Mouse (Mus musculus): ENCODE measurements around the gene Stip1. TPM values are rescaled to one million over a fixed set of nuclear protein-coding genes. Genes with fewer than 3 reads are reported as not detected.
A peak's percentile ranks its signal among the peaks of the same experiment; 100 is the strongest.

Gene Stip1
- polyA plus RNA-seq, 1 experiment from 2014 or later = 211 TPM

DNA sequence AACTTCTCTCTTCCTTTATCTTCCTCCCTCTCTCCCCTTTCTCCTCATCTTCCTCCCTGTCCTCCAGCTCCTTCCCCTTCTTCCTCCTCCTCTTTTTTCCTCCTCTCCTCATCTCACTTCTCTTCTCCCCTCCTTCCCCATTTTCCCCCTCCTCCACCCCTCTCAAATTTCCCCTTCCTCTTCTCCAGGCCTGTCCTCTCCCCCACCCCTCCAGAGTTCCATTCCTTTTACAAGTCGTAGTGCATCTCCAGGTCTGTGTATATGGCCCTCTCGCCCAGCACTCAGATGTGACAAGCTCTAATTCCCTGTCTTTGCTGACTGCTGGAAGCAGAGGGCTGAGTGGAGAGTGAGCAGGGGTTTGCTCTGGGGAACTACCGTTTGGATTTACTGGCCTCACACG, 31.0 kb upstream of the Stip1 start:
- WGBS = 36% methylated on average over 4 of the region's 4 CpGs
- Histone ChIP-seq H3K4me1 (replicated peaks) (peaks cover 35% of the 10 kb centered on the region), H3K4me2 (replicated peaks) (peak overlapping the region; percentile 51), H3K36me3 (no peaks in the 10 kb centered on the region), H3K9me3 (no peaks in the 10 kb centered on the region), H3K9ac (no peak overlapping the region), H3K4me3 (replicated peaks) (no peak overlapping the region), H3K27me3 (replicated peaks) (peaks cover 24% of the 10 kb centered on the region), H3K27ac (no peak overlapping the region)
- no peak for ATAC-seq

- Histone ChIP-seq H3K36me3 (no peaks in the 10 kb centered on the region), H3K27ac (no peak overlapping the region), H3K4me3 (replicated peaks) (no peak overlapping the region), H3K9ac (peak overlapping the region; percentile 28; the same call in 1 of the 2 replicates), H3K4me2 (replicated peaks) (peak overlapping the region; percentile 51), H3K27me3 (replicated peaks) (peaks cover 24% of the 10 kb centered on the region), H3K4me1 (replicated peaks) (peaks cover 35% of the 10 kb centered on the region), H3K9me3 (no peaks in the 10 kb centered on the region)
- 18% methylated on average over 35 of the region's 35 CpGs for WGBS
- ATAC-seq = no peak
Observed at GRCm38 (mm10) chr19:7069781-7070763, 30.3 kb upstream of the Stip1 start.

DNA sequence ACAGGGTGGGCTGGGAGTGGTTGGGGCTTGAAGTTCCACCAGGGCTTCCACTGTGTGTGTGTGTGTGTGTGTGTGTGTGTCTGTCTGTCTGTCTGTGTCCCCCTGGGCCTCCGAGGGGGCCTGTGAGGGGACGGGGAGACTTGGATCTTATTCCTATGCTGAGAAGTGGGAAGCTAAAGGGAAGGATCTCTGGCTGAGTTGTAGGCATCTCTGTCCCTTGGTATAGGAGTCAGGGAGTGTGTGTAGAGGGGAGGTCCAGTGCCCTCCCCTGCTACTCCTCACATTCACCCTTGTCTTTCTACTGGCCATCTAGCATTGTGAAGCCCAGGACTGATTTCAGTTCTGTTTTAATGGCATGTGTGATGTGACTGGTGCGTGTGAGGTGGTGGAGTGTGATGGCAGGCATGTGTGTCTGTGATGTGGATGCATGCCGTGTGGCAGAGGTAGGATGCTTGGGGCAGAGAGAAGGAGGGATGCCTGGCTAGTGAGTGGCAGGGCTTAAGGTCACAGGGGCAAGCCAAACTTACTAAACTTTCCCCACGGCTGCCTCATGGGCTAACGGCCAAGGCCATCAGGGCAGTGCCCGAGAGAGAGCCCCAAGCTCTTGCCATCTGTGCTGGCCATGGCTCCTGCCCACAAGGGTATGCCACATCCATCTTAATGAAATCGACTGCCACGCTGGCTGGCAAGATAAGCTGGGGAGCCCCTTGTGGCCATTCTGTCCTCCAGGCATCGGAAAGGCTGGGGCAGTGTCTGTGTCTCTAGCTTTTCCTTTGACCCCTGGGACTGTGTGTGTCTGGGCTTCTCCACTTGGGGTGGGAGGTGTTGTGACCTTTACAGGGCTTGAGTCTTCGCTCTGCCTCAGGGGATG, 29.1 kb upstream of the Stip1 start:
- H3K36me3 ChIP-seq = no peaks in the 10 kb centered on the region
- H3K27me3 ChIP-seq (replicated peaks) = peaks cover 24% of the 10 kb centered on the region
- no peak overlapping the region for H3K9ac ChIP-seq
- no peak overlapping the region for H3K27ac ChIP-seq
- H3K4me1 ChIP-seq (replicated peaks) = peaks cover 38% of the 10 kb centered on the region
- no peak for ATAC-seq
- H3K4me2 ChIP-seq (replicated peaks) = no peak overlapping the region
- H3K9me3 ChIP-seq = no peaks in the 10 kb centered on the region
- H3K4me3 ChIP-seq (replicated peaks) = no peak overlapping the region
- 63% methylated on average over 11 of the region's 11 CpGs for WGBS

- H3K36me3 ChIP-seq = no peaks in the 10 kb centered on the region
- no peak overlapping the region for H3K4me3 ChIP-seq (replicated peaks)
- peaks cover 38% of the 10 kb centered on the region for H3K4me1 ChIP-seq (replicated peaks)
- 5% methylated on average over 14 of the region's 14 CpGs for WGBS
- H3K27me3 ChIP-seq (replicated peaks) = peaks cover 24% of the 10 kb centered on the region
- no peak overlapping the region for H3K4me2 ChIP-seq (replicated peaks)
- ATAC-seq = 0 out of 2 replicates have a peak, but pooled peaks have one; percentile 19
- H3K27ac ChIP-seq = no peak overlapping the region
- H3K9me3 ChIP-seq = no peaks in the 10 kb centered on the region
- H3K9ac ChIP-seq = no peak overlapping the region
Observed at GRCm38 (mm10) chr19:7068136-7068535, 28.4 kb upstream of the Stip1 start.

- Histone ChIP-seq H3K9me3 (no peaks in the 10 kb centered on the region), H3K27ac (no peak overlapping the region), H3K4me3 (replicated peaks) (no peak overlapping the region), H3K36me3 (no peaks in the 10 kb centered on the region), H3K4me1 (replicated peaks) (peaks cover 38% of the 10 kb centered on the region), H3K4me2 (replicated peaks) (no peak overlapping the region), H3K9ac (no peak overlapping the region), H3K27me3 (replicated peaks) (peaks cover 24% of the 10 kb centered on the region)
- 49% methylated on average over 20 of the region's 20 CpGs for WGBS
- no peak for ATAC-seq
Observed at GRCm38 (mm10) chr19:7067344-7068050, 27.7 kb upstream of the Stip1 start.

DNA sequence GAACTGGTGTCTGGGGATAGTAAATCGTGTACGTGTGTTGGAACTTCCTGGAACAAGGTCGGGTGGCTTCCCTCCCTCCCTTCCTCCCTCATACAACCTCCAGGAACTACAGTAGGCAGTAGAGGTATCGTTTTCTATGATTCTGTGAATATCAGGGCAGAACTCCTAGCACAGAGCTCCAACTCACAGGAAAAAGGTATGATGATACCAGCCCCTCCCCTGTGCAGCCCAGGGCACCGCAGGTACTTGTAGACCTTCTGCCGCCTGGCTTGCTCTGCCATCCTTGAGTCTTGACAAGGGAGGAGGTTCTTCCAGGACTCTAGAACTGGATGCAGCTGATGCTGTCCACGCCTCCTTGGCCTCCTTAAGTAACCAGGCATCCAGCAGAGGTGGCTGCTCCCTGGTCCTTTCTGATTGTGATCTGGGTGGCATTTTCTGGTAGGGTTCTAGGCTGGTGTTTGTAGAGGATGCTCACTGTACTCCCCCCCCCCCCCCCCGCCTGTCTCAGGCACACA, 27.1 kb upstream of the Stip1 start:
- 0 out of 2 replicates have a peak, but pooled peaks have one; percentile 2 for ATAC-seq
- Histone ChIP-seq H3K27me3 (replicated peaks) (peaks cover 21% of the 10 kb centered on the region), H3K4me2 (replicated peaks) (peak overlapping the region; percentile 36), H3K4me3 (replicated peaks) (no peak overlapping the region), H3K9ac (no peak overlapping the region), H3K9me3 (no peaks in the 10 kb centered on the region), H3K27ac (peak overlapping the region; percentile 68), H3K36me3 (no peaks in the 10 kb centered on the region), H3K4me1 (replicated peaks) (peaks cover 38% of the 10 kb centered on the region)
- WGBS = 29% methylated on average over 8 of the region's 8 CpGs

GRCm38 (mm10) chr19:7066034-7066827, 26.5 kb upstream of the Stip1 start:
- Histone ChIP-seq H3K27me3 (replicated peaks) (peaks cover 20% of the 10 kb centered on the region), H3K9ac (no peak overlapping the region), H3K36me3 (no peaks in the 10 kb centered on the region), H3K27ac (peak overlapping the region; percentile 68), H3K4me2 (replicated peaks) (peak overlapping the region; percentile 36), H3K4me1 (replicated peaks) (peaks cover 38% of the 10 kb centered on the region), H3K4me3 (replicated peaks) (no peak overlapping the region), H3K9me3 (no peaks in the 10 kb centered on the region)
- 32% methylated on average over 15 of the region's 15 CpGs for WGBS
- peak; percentile 56 for ATAC-seq

- peaks cover 18% of the 10 kb centered on the region for H3K27me3 ChIP-seq (replicated peaks)
- peak; percentile 68 for ATAC-seq
- H3K9ac ChIP-seq = no peak overlapping the region
- H3K4me2 ChIP-seq (replicated peaks) = no peak overlapping the region
- H3K27ac ChIP-seq = no peak overlapping the region
- no peaks in the 10 kb centered on the region for H3K9me3 ChIP-seq
- H3K4me1 ChIP-seq (replicated peaks) = peaks cover 27% of the 10 kb centered on the region
- WGBS = 6% methylated on average over 3 of the region's 3 CpGs
- H3K4me3 ChIP-seq (replicated peaks) = no peak overlapping the region
- H3K36me3 ChIP-seq = no peaks in the 10 kb centered on the region
Observed at GRCm38 (mm10) chr19:7064571-7064970, 24.8 kb upstream of the Stip1 start.

DNA sequence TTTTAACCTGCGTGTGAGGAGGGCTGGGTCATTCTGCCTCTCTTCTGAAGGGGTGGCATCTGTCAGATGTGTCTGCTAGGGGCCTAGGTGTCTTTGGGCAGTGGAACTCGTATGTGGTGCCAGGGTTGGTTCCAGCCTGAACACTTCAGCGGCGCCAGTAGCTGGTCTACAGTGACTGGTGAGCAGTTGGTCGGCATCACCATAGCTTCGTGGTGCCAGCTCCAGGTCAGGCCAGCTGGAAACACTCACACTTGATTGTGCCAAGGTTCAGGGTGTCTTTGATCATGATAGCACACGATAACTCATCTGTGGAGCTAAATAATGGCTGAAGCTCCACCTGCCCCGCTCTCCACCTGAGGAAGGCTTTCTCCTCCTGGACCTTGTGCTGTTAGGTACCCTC, 23.1 kb upstream of the Stip1 start:
- 88% methylated on average over 8 of the region's 8 CpGs for WGBS
- no peak for ATAC-seq
- H3K4me2 ChIP-seq (replicated peaks) = no peak overlapping the region
- no peak overlapping the region for H3K27ac ChIP-seq
- H3K9me3 ChIP-seq = no peaks in the 10 kb centered on the region
- peaks cover 28% of the 10 kb centered on the region for H3K4me1 ChIP-seq (replicated peaks)
- no peak overlapping the region for H3K9ac ChIP-seq
- no peaks in the 10 kb centered on the region for H3K36me3 ChIP-seq
- no peak overlapping the region for H3K4me3 ChIP-seq (replicated peaks)
- H3K27me3 ChIP-seq (replicated peaks) = peaks cover 6% of the 10 kb centered on the region

DNA sequence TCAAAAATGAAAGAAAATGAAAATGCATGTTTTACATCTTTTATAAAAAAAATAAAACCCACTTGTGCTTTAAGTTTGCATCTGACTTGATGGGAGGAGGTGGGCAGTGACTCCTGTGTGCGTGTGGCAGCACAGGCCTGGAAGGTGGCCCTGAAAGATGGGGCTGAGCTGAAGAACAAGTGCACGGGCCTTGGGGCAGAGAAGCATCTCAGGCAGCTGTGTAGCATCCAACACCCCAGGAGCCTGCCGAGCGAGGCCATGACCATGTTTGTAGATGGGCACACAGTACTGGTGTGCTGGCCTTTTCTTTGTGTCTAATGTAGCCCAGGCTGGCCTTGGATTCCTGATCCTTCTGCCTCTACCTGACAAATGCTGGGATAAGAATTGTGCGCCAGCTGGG, 22.3 kb upstream of the Stip1 start:
- no peaks in the 10 kb centered on the region for H3K36me3 ChIP-seq
- ATAC-seq = no peak
- no peak overlapping the region for H3K9ac ChIP-seq
- no peak overlapping the region for H3K27ac ChIP-seq
- H3K4me1 ChIP-seq (replicated peaks) = peaks cover 28% of the 10 kb centered on the region
- H3K27me3 ChIP-seq (replicated peaks) = no peaks in the 10 kb centered on the region
- no peak overlapping the region for H3K4me3 ChIP-seq (replicated peaks)
- no peaks in the 10 kb centered on the region for H3K9me3 ChIP-seq
- WGBS = 84% methylated on average over 5 of the region's 5 CpGs
- H3K4me2 ChIP-seq (replicated peaks) = no peak overlapping the region

DNA sequence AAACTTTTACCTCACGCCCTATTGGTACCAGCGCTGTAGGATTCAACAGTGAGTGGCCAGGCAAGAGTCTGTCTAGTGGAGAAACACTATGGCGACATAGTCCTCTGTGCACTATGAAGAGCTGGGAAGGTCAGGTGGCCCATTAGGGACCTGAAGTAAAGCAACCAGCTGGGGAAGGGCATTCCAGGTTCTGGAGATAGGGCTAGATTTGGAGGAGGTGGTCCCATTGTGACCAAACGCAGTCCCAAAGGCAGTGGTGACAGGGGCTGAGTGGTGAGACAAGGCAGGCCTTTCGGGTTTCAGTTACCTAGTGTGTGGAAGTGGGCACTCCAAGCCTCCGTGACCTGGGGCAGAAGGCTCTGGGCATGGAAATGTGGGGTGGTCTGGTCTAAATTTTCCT, 18.8 kb upstream of the Stip1 start:
- H3K27ac ChIP-seq = no peak overlapping the region
- WGBS = 67% methylated on average over 6 of the region's 6 CpGs

More for the DNA sequence above, 18.8 kb upstream of the Stip1 start:
- Histone ChIP-seq H3K9ac (no peak overlapping the region), H3K36me3 (no peaks in the 10 kb centered on the region), H3K4me1 (replicated peaks) (peaks cover 23% of the 10 kb centered on the region), H3K4me2 (replicated peaks) (peak overlapping the region; percentile 100), H3K27me3 (replicated peaks) (no peaks in the 10 kb centered on the region), H3K9me3 (no peaks in the 10 kb centered on the region), H3K4me3 (replicated peaks) (no peak overlapping the region)
- no peak for ATAC-seq

Data from intestine, embryonic 15.5 days (tissue).